Mouse (Mus musculus) embryonic facial prominence, embryonic 14.5 days (tissue): ENCODE measurements around the gene Zzef1. TPM values are rescaled to one million over a fixed set of nuclear protein-coding genes. Genes with fewer than 3 reads are reported as not detected.

Experiments used
- ATAC-seq: fragments of 200-750 bp; cut with Nextera tagmentation; 2 replicates; pipeline ENCODE4 v1.8.0; 2017; ENCODE audit warnings: low read depth, moderate number of reproducible peaks, moderate TSS enrichment
- DNase-seq: peaks from one replicate; pipeline ENCODE4 v3.0.0-alpha.2; 2015; ENCODE audit warnings: low spot score
- H3K27ac ChIP-seq: fragments of 300-500 bp; sonication (generic); replicated peaks from 2 replicates; pipeline ENCODE4 v1.5.1; 2014; ENCODE audit warnings: low read depth, mild to moderate bottlenecking, low read length, moderate library complexity
- H3K27me3 ChIP-seq: fragments of 300-500 bp; sonication (generic); replicated peaks from 2 replicates; pipeline ENCODE4 v1.6.1; 2014; ENCODE audit warnings: low read length; ENCODE audit not compliant: control insufficient read depth, insufficient read depth
- H3K36me3 ChIP-seq: fragments of 300-500 bp; sonication (generic); 2 replicates; pipeline ENCODE4 v1.6.1; 2014; ENCODE audit warnings: low read length, mixed read lengths; ENCODE audit not compliant: control insufficient read depth, insufficient read depth
- H3K4me1 ChIP-seq: fragments of 300-500 bp; sonication (generic); 2 replicates; pipeline ENCODE4 v1.6.1; 2014; ENCODE audit warnings: antibody characterized with exemption, low read length; ENCODE audit not compliant: control insufficient read depth, insufficient read depth
- H3K4me2 ChIP-seq: fragments of 300-500 bp; sonication (generic); 2 replicates; pipeline ENCODE4 v1.6.1; 2014; ENCODE audit warnings: low read depth, mild to moderate bottlenecking, low read length, moderate library complexity, mixed read lengths
- H3K4me3 ChIP-seq: fragments of 300-500 bp; sonication (generic); 2 replicates; pipeline ENCODE4 v1.5.1; 2014; ENCODE audit warnings: low read depth, mild to moderate bottlenecking, low read length
- H3K9ac ChIP-seq: fragments of 300-500 bp; sonication (generic); 2 replicates; pipeline ENCODE4 v1.6.1; 2014; ENCODE audit warnings: low read depth, mild to moderate bottlenecking, low read length, moderate library complexity, mixed read lengths
- H3K9me3 ChIP-seq: fragments of 300-500 bp; sonication (generic); 2 replicates; pipeline ENCODE4 v1.6.1; 2016; ENCODE audit warnings: low read length; ENCODE audit not compliant: control insufficient read depth
- WGBS: fragments of 180-500 bp; shearing (Covaris S2); extraction: QIAGEN DNeasy Blood & Tissue Kit; methylation state at CpG from one replicate; pipeline ENCODE4 v1.1.7; 2014; 5-methylcytosine and 5-hydroxymethylcytosine counted together
- polyA plus RNA-seq: library from polyadenylated mRNA; unstranded; fragments of >200 nt; fragmentation: Nextera tagmentation; extraction: Ambion mirVana; gene quantifications from 2 replicates; pipeline ENCODE4 v1.2.1, GENCODE M21; 2014

The Zzef1 gene
- polyA plus RNA-seq, 1 experiment from 2014 or later: 10.3 TPM

DNA sequence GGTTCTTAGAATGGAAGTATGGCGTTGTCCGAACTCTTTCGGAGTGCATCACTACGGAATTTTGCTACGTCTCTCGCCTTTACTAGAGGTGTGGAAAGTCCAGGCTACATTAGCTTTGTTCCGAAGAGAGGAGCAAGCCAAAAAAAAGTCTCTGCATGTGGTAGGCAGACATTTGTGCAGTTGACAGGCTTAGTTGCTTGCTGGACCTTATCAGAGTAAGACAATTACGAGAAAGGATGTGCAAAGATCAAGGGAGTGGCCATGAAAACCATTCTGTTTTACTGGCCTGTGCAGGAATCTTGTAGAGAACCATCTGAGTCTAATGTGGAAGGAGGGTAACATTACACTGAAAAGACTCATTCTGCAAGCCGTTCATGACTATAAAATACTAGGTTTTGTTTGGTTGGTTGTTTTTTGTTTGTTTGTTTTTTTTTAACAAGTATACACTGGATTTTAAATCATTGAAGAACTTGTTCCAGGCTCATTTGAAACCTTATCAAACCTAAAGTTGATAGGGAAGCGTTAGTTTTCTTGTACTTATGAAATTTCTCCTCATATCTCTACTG lies 830 bp downstream of the Zzef1 start:
- 0 out of 2 replicates have a peak, but pooled peaks cover 3% of the 10 kb centered on the region for H3K4me1 ChIP-seq
- no peaks in the 10 kb centered on the region for H3K36me3 ChIP-seq
- H3K27ac ChIP-seq: no peak overlapping the region
- H3K9ac ChIP-seq: peak overlapping the region; percentile 85
- no peak for DNase-seq
- H3K4me3 ChIP-seq: peak overlapping the region; percentile 98
- 18% methylated on average over 10 of the region's 10 CpGs for WGBS
- peak overlapping the region; percentile 78 for H3K4me2 ChIP-seq
- no peak for ATAC-seq
- H3K9me3 ChIP-seq: no peaks in the 10 kb centered on the region
- no peaks in the 10 kb centered on the region for H3K27me3 ChIP-seq

DNA sequence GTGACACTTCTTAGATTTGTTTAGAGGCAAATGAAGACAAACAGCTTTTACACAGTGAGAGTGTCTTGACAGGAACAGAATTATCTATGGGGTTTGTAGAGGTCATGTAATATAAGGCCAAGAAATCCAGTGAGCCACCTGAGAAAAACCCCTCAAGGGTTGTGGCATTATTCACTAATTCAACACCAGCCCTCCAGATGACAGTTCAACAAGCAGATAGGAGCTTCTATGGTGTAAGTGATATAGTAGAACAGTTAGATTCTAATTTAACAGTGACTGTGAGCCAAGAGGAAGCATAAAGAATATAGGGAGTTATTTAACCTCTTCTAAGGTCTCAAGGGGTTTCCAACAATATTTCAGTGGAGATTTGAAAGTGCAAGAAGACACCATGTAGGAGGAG lies 2.1 kb downstream of the Zzef1 start:
- Histone ChIP-seq H3K4me2 (no peak overlapping the region), H3K4me1 (0 out of 2 replicates have a peak, but pooled peaks cover 3% of the 10 kb centered on the region), H3K9ac (no peak overlapping the region), H3K4me3 (no peak overlapping the region), H3K9me3 (no peaks in the 10 kb centered on the region), H3K36me3 (no peaks in the 10 kb centered on the region), H3K27ac (no peak overlapping the region), H3K27me3 (no peaks in the 10 kb centered on the region)
- DNase-seq (no peak), ATAC-seq (no peak)

- H3K36me3 ChIP-seq: no peaks in the 10 kb centered on the region
- ATAC-seq (no peak), DNase-seq (no peak)
- no peaks in the 10 kb centered on the region for H3K9me3 ChIP-seq
- no peaks in the 10 kb centered on the region for H3K27me3 ChIP-seq
- no peak overlapping the region for H3K9ac ChIP-seq
- no peaks in the 10 kb centered on the region for H3K4me1 ChIP-seq
- no peak overlapping the region for H3K4me3 ChIP-seq
- H3K27ac ChIP-seq: no peak overlapping the region
- H3K4me2 ChIP-seq: no peak overlapping the region
Observed at GRCm38 (mm10) chr11:72801182-72801581, 5.2 kb downstream of the Zzef1 start.

DNA sequence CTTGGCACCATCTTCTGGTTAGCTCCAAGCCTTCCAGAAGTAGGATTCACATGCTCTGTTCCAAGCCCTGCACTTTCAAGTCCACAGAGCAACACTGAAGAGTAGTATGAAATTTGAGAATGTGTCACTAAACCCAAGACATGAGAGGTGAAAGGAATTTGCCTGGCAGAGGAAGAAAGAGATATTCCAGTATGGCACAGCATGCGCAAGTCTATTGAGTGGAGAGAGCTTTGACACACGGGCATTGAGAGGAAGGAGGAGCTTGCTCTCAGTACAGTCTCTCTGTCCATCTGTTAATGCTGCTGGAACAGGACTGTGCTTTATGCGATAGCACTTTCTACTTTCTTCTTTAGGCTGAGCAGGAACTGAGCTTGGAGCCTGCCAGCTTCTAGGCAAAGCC lies 7.0 kb downstream of the Zzef1 start:
- Histone ChIP-seq H3K4me1 (no peaks in the 10 kb centered on the region), H3K9ac (no peak overlapping the region), H3K4me2 (no peak overlapping the region), H3K9me3 (no peaks in the 10 kb centered on the region), H3K27me3 (no peaks in the 10 kb centered on the region), H3K36me3 (no peaks in the 10 kb centered on the region), H3K4me3 (no peak overlapping the region), H3K27ac (no peak overlapping the region)
- WGBS: 76% methylated on average over 3 of the region's 3 CpGs
- no peak for DNase-seq
- ATAC-seq: no peak

- Histone ChIP-seq H3K4me3 (no peak overlapping the region), H3K27ac (no peak overlapping the region), H3K9ac (no peak overlapping the region), H3K4me2 (no peak overlapping the region), H3K36me3 (no peaks in the 10 kb centered on the region), H3K4me1 (no peaks in the 10 kb centered on the region), H3K9me3 (no peaks in the 10 kb centered on the region), H3K27me3 (no peaks in the 10 kb centered on the region)
- no peak for ATAC-seq
- no peak for DNase-seq
Observed at GRCm38 (mm10) chr11:72804586-72804985, 8.6 kb downstream of the Zzef1 start.

DNA sequence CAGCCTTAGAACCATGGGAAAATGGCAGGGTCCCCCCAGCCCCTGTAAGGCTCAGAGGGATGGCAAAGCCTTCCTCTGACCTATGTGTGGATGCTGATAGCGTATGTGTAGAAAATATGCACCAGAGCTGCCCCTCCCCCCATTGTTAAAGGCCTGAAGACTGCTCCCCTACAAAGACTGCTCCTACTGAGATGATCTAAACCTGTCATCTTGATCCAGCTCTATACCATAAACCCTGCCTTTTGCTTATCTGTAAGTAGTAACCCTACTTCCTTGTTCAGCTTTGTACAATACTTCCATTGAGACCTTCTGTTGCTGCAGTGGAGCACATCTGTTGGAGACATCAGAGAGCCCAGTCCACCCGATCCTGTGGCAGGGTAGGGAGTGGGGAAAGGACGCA lies 9.2 kb downstream of the Zzef1 start:
- H3K27ac ChIP-seq: no peak overlapping the region
- 92% methylated on average over 3 of the region's 3 CpGs for WGBS
- no peaks in the 10 kb centered on the region for H3K9me3 ChIP-seq

GRCm38 (mm10) chr11:72806556-72806955 lies 10.5 kb downstream of the Zzef1 start:
- no peaks in the 10 kb centered on the region for H3K36me3 ChIP-seq
- ATAC-seq: no peak
- no peaks in the 10 kb centered on the region for H3K4me1 ChIP-seq
- no peak overlapping the region for H3K4me2 ChIP-seq
- 61% methylated on average over 2 of the region's 2 CpGs for WGBS
- no peak for DNase-seq
- H3K9ac ChIP-seq: no peak overlapping the region
- H3K27me3 ChIP-seq: no peaks in the 10 kb centered on the region
- H3K9me3 ChIP-seq: no peaks in the 10 kb centered on the region
- no peak overlapping the region for H3K4me3 ChIP-seq
- no peak overlapping the region for H3K27ac ChIP-seq

More for the DNA sequence above, 9.2 kb downstream of the Zzef1 start:
- no peak overlapping the region for H3K9ac ChIP-seq
- no peaks in the 10 kb centered on the region for H3K27me3 ChIP-seq
- no peaks in the 10 kb centered on the region for H3K4me1 ChIP-seq
- H3K4me3 ChIP-seq: no peak overlapping the region
- ATAC-seq: no peak
- no peak for DNase-seq
- no peak overlapping the region for H3K4me2 ChIP-seq
- H3K36me3 ChIP-seq: no peaks in the 10 kb centered on the region

- no peaks in the 10 kb centered on the region for H3K27me3 ChIP-seq
- H3K9me3 ChIP-seq: no peaks in the 10 kb centered on the region
- ATAC-seq: no peak
- DNase-seq: no peak
- H3K4me2 ChIP-seq: no peak overlapping the region
- H3K27ac ChIP-seq: no peak overlapping the region
- H3K4me1 ChIP-seq: no peaks in the 10 kb centered on the region
- H3K9ac ChIP-seq: no peak overlapping the region
- no peak overlapping the region for H3K4me3 ChIP-seq
- no peaks in the 10 kb centered on the region for H3K36me3 ChIP-seq
- WGBS: 89% methylated on average over 4 of the region's 4 CpGs
Observed at GRCm38 (mm10) chr11:72807992-72808391, 12.0 kb downstream of the Zzef1 start.

DNA sequence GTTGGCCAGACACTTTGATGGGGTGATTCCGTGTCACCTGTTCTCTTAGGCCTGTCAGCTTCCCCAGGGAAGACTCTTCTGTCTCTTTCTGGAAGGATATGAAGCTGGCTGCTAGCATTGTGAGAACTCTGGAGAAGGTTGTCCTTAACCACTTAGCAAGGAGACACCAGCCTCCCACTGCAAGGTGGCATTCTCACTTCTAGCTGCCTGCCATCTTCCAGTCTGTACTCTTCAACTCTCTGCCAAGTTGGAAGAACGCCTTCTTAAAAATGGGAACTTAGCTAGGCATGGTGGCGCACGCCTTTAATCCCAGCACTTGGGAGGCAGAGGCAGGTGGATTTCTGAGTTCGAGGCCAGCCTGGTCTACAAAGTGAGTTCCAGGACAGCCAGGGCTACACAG lies 17.7 kb downstream of the Zzef1 start:
- ATAC-seq (no peak), DNase-seq (no peak)
- Histone ChIP-seq H3K36me3 (peaks cover 6% of the 10 kb centered on the region), H3K4me3 (no peak overlapping the region), H3K4me1 (no peaks in the 10 kb centered on the region), H3K9me3 (0 out of 2 replicates have a peak, but pooled peaks cover 3% of the 10 kb centered on the region), H3K27ac (no peak overlapping the region), H3K9ac (no peak overlapping the region), H3K4me2 (no peak overlapping the region), H3K27me3 (no peaks in the 10 kb centered on the region)
- 93% methylated on average over 5 of the region's 5 CpGs for WGBS
